Mouse (Mus musculus): ENCODE results near the gene Cd6. TPM values are rescaled to one million over a fixed set of nuclear protein-coding genes. Genes with fewer than 3 reads are reported as not detected.
A peak's percentile ranks its signal among the peaks of the same experiment; 100 is the strongest.

The Cd6 gene
- polyA plus RNA-seq, 1 experiment from 2014 or later, result not detected

DNA sequence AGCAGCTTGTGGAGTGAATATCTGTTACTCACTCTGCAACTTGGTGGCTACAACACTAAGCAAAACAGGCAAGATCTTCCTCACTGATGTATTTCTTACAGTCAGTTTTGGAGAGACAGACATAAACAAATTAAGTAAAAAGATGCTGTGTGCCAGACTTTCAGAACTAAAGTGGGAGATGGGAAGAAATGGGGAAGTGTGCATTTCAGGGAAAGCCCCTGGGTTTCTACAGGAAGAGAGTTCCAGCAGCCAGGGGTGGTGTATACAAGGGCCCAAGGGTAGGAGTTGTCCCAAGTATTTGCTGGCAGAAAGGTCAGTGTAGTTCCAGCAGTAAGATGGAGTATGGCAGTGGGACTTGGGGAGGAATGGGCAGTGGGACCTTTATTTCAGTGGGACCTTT is 70.3 kb downstream of the Cd6 start:
- Histone ChIP-seq H3K4me3 (no peak overlapping the region), H3K9ac (no peak overlapping the region), H3K36me3 (no peaks in the 10 kb centered on the region), H3K27me3 (no peaks in the 10 kb centered on the region), H3K9me3 (replicated peaks) (no peaks in the 10 kb centered on the region), H3K27ac (peak overlapping the region; percentile 77), H3K4me2 (no peak overlapping the region), H3K4me1 (replicated peaks) (peaks cover 31% of the 10 kb centered on the region)
- no peak for ATAC-seq (replicated peaks; ENCODE audit: insufficient number of reproducible peaks, insufficient read depth, low FRiP score, low read depth)

GRCm38 (mm10) chr19:10758708-10759107 is 71.2 kb downstream of the Cd6 start:
- Histone ChIP-seq H3K4me1 (replicated peaks) (peaks cover 31% of the 10 kb centered on the region), H3K36me3 (no peaks in the 10 kb centered on the region), H3K9ac (no peak overlapping the region), H3K27me3 (no peaks in the 10 kb centered on the region), H3K9me3 (replicated peaks) (no peaks in the 10 kb centered on the region), H3K27ac (no peak overlapping the region), H3K4me3 (no peak overlapping the region), H3K4me2 (no peak overlapping the region)
- no peak for ATAC-seq (replicated peaks; ENCODE audit: insufficient number of reproducible peaks, insufficient read depth, low FRiP score, low read depth)
- WGBS, result 60% methylated on average over 6 of the region's 6 CpGs

DNA sequence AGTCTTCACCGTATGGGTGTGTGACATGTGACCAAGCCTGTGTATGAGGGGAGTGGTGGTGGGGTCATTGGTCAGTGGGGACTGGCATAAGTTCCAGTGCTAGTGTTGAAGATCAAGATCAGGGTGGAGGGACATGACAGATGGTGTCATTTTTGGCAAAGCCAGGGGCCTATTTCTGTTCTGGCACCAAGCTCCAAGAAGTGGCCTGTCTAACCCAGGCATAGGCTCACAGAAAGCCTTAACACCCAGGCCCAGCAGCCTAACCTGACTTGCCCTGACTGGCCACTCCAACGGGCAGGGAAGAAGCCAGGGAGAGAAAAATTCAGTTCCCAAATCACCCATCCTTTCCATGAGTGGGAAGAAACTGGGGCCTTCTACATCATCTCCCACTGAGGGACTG is 72.3 kb downstream of the Cd6 start:
- no peaks in the 10 kb centered on the region for H3K9me3 ChIP-seq (replicated peaks)
- no peak overlapping the region for H3K4me3 ChIP-seq
- H3K4me1 ChIP-seq (replicated peaks), result peaks cover 31% of the 10 kb centered on the region
- no peak overlapping the region for H3K9ac ChIP-seq
- H3K36me3 ChIP-seq, result no peaks in the 10 kb centered on the region
- no peak overlapping the region for H3K27ac ChIP-seq
- H3K4me2 ChIP-seq, result no peak overlapping the region
- 71% methylated on average over 2 of the region's 2 CpGs for WGBS
- no peaks in the 10 kb centered on the region for H3K27me3 ChIP-seq
- no peak for ATAC-seq (replicated peaks; ENCODE audit: insufficient number of reproducible peaks, insufficient read depth, low FRiP score, low read depth)

- Histone ChIP-seq H3K4me2 (no peak overlapping the region), H3K27me3 (no peaks in the 10 kb centered on the region), H3K9ac (no peak overlapping the region), H3K4me3 (no peak overlapping the region), H3K4me1 (replicated peaks) (peaks cover 31% of the 10 kb centered on the region), H3K9me3 (replicated peaks) (no peaks in the 10 kb centered on the region), H3K27ac (no peak overlapping the region), H3K36me3 (no peaks in the 10 kb centered on the region)
- ATAC-seq (replicated peaks; ENCODE audit: insufficient number of reproducible peaks, insufficient read depth, low FRiP score, low read depth), result no peak
These were observed 72.7 kb downstream of the Cd6 start for GRCm38 (mm10) chr19:10757125-10757524.

GRCm38 (mm10) chr19:10752646-10753045 is 77.2 kb downstream of the Cd6 start:
- no peak for ATAC-seq (replicated peaks; ENCODE audit: insufficient number of reproducible peaks, insufficient read depth, low FRiP score, low read depth)
- Histone ChIP-seq H3K27ac (no peak overlapping the region), H3K4me3 (no peak overlapping the region), H3K4me2 (no peak overlapping the region), H3K9me3 (replicated peaks) (no peaks in the 10 kb centered on the region), H3K4me1 (replicated peaks) (0 out of 2 replicates have a peak, but pooled peaks cover 2% of the 10 kb centered on the region), H3K36me3 (no peaks in the 10 kb centered on the region), H3K9ac (no peak overlapping the region), H3K27me3 (no peaks in the 10 kb centered on the region)
- 95% methylated on average over 5 of the region's 5 CpGs for WGBS

DNA sequence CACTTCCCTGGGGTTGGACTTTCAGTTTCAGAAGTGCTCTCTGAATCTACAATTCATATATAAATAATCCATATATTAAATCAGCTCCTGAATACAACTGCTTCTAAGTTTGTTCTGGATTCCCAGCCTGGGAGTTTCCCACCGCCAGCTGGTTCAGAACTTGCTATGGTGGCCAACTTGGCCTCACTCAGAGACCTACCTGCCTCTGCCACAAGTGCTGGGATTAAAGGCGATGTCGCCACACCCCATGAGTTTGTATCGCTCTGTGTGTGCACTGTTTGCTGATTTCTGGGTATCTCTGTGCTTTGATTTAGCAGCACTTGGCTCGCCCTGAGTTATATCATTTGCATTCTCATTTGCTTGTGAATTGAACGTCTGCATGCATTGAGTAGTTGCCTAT is 77.8 kb downstream of the Cd6 start:
- no peaks in the 10 kb centered on the region for H3K9me3 ChIP-seq (replicated peaks)
- H3K4me1 ChIP-seq (replicated peaks), result 0 out of 2 replicates have a peak, but pooled peaks cover under 1% of the 10 kb centered on the region
- no peak for ATAC-seq (replicated peaks; ENCODE audit: insufficient number of reproducible peaks, insufficient read depth, low FRiP score, low read depth)
- H3K36me3 ChIP-seq, result no peaks in the 10 kb centered on the region
- 86% methylated on average over 6 of the region's 6 CpGs for WGBS
- no peak overlapping the region for H3K4me2 ChIP-seq
- no peak overlapping the region for H3K9ac ChIP-seq
- H3K27me3 ChIP-seq, result no peaks in the 10 kb centered on the region
- H3K27ac ChIP-seq, result no peak overlapping the region
- no peak overlapping the region for H3K4me3 ChIP-seq

- H3K4me1 ChIP-seq (replicated peaks), result no peaks in the 10 kb centered on the region
These were observed 78.3 kb downstream of the Cd6 start for GRCm38 (mm10) chr19:10751607-10752006.

DNA sequence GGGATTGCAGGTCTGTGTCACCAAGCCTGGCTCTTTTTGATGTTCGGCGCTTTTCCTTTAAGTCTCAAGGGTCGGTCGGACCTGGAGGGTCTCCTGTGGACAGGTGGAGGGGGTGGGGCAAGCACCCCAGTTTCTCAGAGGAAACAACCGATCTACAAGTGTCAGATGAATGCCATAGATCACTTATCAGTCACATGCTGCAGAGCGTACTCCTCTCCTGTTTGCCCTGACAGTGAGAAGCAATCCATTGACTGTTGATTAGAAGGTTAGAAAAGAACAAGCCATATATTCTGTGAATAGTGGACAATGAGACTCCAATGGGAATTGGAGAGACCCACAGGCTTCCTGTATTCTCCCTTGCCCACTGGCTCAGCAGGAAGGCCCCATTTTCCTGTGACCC is 79.7 kb downstream of the Cd6 start:
- no peaks in the 10 kb centered on the region for H3K36me3 ChIP-seq
- H3K4me3 ChIP-seq, result no peak overlapping the region
- ATAC-seq (replicated peaks; ENCODE audit: insufficient number of reproducible peaks, insufficient read depth, low FRiP score, low read depth), result no peak
- no peak overlapping the region for H3K27ac ChIP-seq
- no peaks in the 10 kb centered on the region for H3K4me1 ChIP-seq (replicated peaks)
- H3K9me3 ChIP-seq (replicated peaks), result no peaks in the 10 kb centered on the region
- H3K4me2 ChIP-seq, result no peak overlapping the region
- H3K9ac ChIP-seq, result no peak overlapping the region
- no peaks in the 10 kb centered on the region for H3K27me3 ChIP-seq
- WGBS, result 75% methylated on average over 6 of the region's 6 CpGs

More at GRCm38 (mm10) chr19:10751607-10752006, 78.3 kb downstream of the Cd6 start:
- 81% methylated on average over 1 of the region's 1 CpGs for WGBS
- no peak overlapping the region for H3K27ac ChIP-seq
- H3K9ac ChIP-seq, result no peak overlapping the region
- no peaks in the 10 kb centered on the region for H3K27me3 ChIP-seq
- no peak overlapping the region for H3K4me3 ChIP-seq
- ATAC-seq (replicated peaks; ENCODE audit: insufficient number of reproducible peaks, insufficient read depth, low FRiP score, low read depth), result no peak
- H3K36me3 ChIP-seq, result no peaks in the 10 kb centered on the region
- H3K9me3 ChIP-seq (replicated peaks), result no peaks in the 10 kb centered on the region
- H3K4me2 ChIP-seq, result no peak overlapping the region

GRCm38 (mm10) chr19:10749295-10749694 is 80.6 kb downstream of the Cd6 start:
- Histone ChIP-seq H3K27ac (no peak overlapping the region), H3K4me3 (no peak overlapping the region), H3K27me3 (no peaks in the 10 kb centered on the region), H3K4me1 (replicated peaks) (no peaks in the 10 kb centered on the region), H3K36me3 (no peaks in the 10 kb centered on the region), H3K9ac (no peak overlapping the region), H3K9me3 (replicated peaks) (no peaks in the 10 kb centered on the region), H3K4me2 (no peak overlapping the region)
- ATAC-seq (replicated peaks; ENCODE audit: insufficient number of reproducible peaks, insufficient read depth, low FRiP score, low read depth), result no peak
- 87% methylated on average over 6 of the region's 6 CpGs for WGBS

- Histone ChIP-seq H3K27ac (no peak overlapping the region), H3K4me2 (no peak overlapping the region), H3K36me3 (no peaks in the 10 kb centered on the region), H3K27me3 (no peaks in the 10 kb centered on the region), H3K9ac (no peak overlapping the region), H3K4me1 (replicated peaks) (no peaks in the 10 kb centered on the region), H3K9me3 (replicated peaks) (no peaks in the 10 kb centered on the region), H3K4me3 (no peak overlapping the region)
- ATAC-seq (replicated peaks; ENCODE audit: insufficient number of reproducible peaks, insufficient read depth, low FRiP score, low read depth), result no peak
- WGBS, result 63% methylated on average over 11 of the region's 11 CpGs
These were observed 81.3 kb downstream of the Cd6 start for GRCm38 (mm10) chr19:10748401-10749102.

GRCm38 (mm10) chr19:10747718-10748117 is 82.1 kb downstream of the Cd6 start:
- no peak overlapping the region for H3K4me3 ChIP-seq
- H3K9ac ChIP-seq, result no peak overlapping the region
- no peaks in the 10 kb centered on the region for H3K27me3 ChIP-seq
- H3K4me1 ChIP-seq (replicated peaks), result no peaks in the 10 kb centered on the region
- 81% methylated on average over 6 of the region's 6 CpGs for WGBS
- ATAC-seq (replicated peaks; ENCODE audit: insufficient number of reproducible peaks, insufficient read depth, low FRiP score, low read depth), result no peak
- no peaks in the 10 kb centered on the region for H3K36me3 ChIP-seq
- no peaks in the 10 kb centered on the region for H3K9me3 ChIP-seq (replicated peaks)
- H3K27ac ChIP-seq, result no peak overlapping the region
- H3K4me2 ChIP-seq, result no peak overlapping the region

DNA sequence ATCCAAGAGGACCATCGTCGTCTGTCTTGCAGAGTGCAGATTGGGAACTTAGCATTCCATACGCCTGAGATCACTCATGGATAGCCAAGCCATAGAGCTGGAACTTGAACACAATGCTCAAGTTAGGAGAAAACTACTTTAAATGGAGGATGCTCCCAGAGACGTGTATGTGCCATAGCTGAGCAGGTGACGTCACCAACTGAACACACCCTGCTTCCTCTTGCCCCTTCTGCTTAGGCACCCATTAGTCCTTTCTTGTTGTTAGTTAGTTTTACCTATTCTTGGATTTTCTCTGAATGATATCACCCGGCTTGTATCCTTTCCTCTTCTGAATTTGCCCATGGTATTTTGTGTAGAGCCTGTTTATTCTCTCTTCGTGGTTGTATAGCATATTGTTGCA is 82.7 kb downstream of the Cd6 start:
- Histone ChIP-seq H3K4me1 (replicated peaks) (no peaks in the 10 kb centered on the region), H3K27ac (no peak overlapping the region), H3K27me3 (no peaks in the 10 kb centered on the region), H3K4me3 (no peak overlapping the region), H3K4me2 (no peak overlapping the region), H3K9ac (no peak overlapping the region), H3K9me3 (replicated peaks) (no peaks in the 10 kb centered on the region), H3K36me3 (no peaks in the 10 kb centered on the region)
- WGBS, result 71% methylated on average over 7 of the region's 7 CpGs
- ATAC-seq (replicated peaks; ENCODE audit: insufficient number of reproducible peaks, insufficient read depth, low FRiP score, low read depth), result no peak
